Mouse (Mus musculus) bone marrow macrophage, adult 2 months (primary cell): ENCODE results near the gene Fmnl3.

Source experiments
- CTCF ChIP-seq: IDR thresholded peaks from 2 replicates; pipeline ENCODE4 v1.5.1; 2012; ENCODE audit warnings: low read depth, mild to moderate bottlenecking, low read length, moderate library complexity
- POLR2A ChIP-seq: IDR thresholded peaks from 2 replicates; pipeline ENCODE4 v1.6.1; 2012; ENCODE audit warnings: mild to moderate bottlenecking, low read depth, low read length, borderline replicate concordance

DNA sequence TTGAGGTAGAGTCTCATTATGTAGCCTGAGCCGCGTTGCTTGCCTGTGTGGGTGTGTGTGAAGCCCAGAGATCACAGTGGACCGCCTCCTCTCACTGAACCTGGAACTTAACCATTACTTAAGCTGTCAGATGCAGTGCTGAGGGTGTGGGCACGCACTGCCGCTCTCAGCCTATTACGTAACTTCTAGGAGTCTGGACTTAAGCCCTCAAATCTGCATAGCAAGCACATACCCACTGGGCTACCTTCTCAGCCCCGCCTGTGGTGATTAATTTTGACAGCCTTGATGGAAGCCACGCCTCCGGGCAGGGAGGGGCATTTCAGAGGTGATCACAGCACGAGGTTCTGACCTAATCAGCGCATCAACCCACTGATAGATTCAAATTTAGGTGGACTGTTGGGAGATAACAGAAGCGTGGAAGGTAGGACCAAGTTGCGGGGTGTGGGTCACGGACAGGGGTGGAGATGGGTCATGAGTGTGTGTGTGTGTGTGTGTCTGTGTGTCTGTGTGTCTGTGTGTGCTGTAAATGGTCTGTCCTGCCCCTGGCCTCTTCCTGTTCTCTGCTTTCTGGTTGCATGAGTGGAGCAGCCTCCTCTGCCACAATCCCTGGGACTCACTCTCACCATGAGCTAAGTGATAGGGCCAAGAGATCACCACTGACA, 85.6 kb downstream of the Fmnl3 start:
- TF ChIP-seq CTCF, result no peak
- no peak for TF ChIP-seq POLR2A
